Mouse (Mus musculus) neutrophil, adult 83 days (primary cell): ENCODE measurements around the gene Slc12a7. TPM values are rescaled to one million over a fixed set of nuclear protein-coding genes. Genes with fewer than 3 reads are reported as not detected.

Source experiments
- total RNA-seq, 2 experiments: library from RNA; stranded (reverse); gene quantifications; one replicate each; pipeline ENCODE4 v1.2.4; 2023

Slc12a7 gene
- 1 to 10 TPM; 2.2 to 2.3 TPM for total RNA-seq

DNA sequence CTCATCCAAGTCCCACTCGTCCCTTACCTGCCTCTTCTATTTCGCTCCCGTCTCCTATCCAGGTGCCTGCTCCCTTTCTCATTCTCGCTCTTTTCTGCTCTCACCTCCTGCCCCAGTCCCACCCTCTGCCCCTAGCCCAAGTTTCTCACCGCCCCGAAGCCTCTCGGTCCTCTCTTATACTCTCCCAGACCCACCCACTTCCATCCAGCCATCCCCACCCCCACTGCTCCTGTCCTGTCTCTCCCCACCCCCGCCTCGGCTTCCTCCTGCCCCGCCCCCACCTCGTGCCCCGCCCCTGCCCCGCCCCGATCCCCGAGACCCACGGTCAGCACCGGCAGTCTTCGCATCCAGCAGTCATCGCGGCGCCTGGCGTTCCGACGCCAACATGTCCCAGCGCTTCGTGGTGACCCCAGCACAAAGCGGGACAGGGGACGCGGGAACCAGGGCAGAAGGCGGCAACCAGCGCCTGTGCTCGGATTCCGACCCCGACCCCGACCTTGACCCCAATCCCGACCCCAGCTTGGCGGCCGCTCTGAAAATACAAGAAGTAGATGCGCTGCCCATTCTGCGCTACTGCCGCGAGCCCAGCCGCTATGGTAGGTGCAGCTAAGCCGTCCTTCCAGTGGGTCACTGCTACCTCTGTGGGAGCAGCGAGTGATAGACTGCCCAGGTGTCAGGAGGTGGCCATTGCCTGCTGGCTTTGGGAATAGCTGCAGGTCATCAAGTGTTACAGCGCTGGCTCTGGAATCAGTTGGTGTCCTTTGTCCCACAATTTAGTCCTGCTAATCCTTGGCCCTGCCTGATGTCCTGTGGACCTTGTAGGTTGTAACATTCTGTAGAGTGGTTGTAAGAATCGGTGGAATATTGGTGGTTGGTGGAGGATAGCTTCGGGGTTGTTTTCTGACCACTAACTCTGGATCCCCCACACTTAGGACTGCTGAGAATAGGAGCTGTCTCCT, at the start of gene Slc12a7:
Gene Slc12a7 (plus strand): TSS at position 353 of the 959 bp plus-strand sequence.

DNA sequence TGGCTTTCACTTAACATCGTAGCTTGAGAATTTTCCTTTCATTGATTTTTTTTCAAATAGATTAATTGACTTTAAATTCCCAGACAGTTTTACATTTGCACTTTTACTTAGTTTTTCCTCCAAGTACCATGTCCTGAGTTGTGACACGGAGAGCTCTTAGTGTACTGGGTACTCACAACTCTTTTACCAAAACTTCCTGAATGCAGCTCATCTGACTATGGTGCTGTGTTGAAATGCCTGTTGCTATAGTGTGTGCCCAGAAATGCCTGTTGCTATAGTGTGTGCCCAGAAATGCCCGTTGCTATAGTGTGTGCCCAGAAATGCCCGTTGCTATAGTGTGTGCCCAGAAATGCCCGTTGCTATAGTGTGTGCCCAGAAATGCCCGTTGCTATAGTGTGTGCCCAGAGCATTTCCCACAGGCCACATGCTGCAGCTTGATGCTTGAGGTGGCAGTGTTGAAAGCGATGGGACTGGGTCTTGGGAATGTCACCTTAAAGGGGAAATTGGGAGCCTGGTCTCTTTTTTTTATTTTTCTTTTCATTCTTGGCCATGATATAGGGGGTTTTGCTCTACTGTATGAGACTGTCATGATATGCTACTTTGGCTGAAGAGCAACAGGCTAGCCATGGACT, 28.1 kb upstream of the Slc12a7 start, which contains the start of gene Slc6a19:
Gene Slc6a19 (minus strand): TSS at position 172 of the 632 bp plus-strand sequence.

DNA sequence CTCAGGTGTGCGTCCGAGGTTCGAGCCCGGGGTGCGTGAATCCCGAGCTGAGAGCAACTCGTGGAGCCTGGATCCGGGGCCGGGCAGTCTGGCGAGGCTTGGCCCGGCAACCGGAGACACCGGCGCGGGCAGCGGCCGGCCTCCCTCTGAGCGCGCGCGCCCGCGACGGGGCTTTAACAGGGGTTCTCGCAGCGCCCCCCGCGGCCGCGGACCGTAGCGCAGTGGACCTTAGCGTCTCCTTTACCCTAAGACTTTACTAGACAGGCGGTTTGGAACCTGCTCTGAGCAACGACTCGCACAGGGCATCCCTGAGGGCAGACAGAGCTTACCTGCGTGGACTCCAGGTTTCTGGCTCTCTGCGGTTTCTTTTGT, 114.6 kb downstream of the Slc12a7 start, which contains the start of gene Nkd2:
Gene Nkd2 (minus strand): TSS at position 167 of the 372 bp plus-strand sequence.

Other genes with a start within 250 kb of the Slc12a7 start
- not detected for gene Slc6a3, start 196.3 kb upstream of the Slc12a7 start, total RNA-seq
- 10 to 100 TPM; 83.2 to 91.2 TPM for gene Clptm1l, start 129.1 kb upstream of the Slc12a7 start, total RNA-seq
- gene Tert, start 106.2 kb upstream of the Slc12a7 start, total RNA-seq = not detected
- not detected for gene Slc6a18, start 55.1 kb upstream of the Slc12a7 start, total RNA-seq
- not detected for gene Slc6a19, start 28.2 kb upstream of the Slc12a7 start, total RNA-seq
- not detected for gene Nkd2, start 114.5 kb downstream of the Slc12a7 start, total RNA-seq
- 10 to 100 TPM in 1 of 2 experiments, 1 to 10 TPM in 1; 9.1 to 14.4 TPM for gene Trip13, start 204.7 kb downstream of the Slc12a7 start, total RNA-seq
- 10 to 100 TPM; 53.1 to 62.2 TPM for gene Brd9, start 204.7 kb downstream of the Slc12a7 start, total RNA-seq
- gene Zdhhc11, start 230.8 kb downstream of the Slc12a7 start, total RNA-seq = not detected